8 mouse cellular contexts compared by ENCODE assay signal in genomic region chr9:107888267-107888850, GRCm38 (mm10). TPM values are rescaled to one million over a fixed set of nuclear protein-coding genes. Genes with fewer than 3 reads are reported as not detected.
DNase-seq lines count a peak whose midpoint lies in the region; ATAC-seq lines count a peak whose summit lies in the region.

No protein-coding gene starts in this region.

- H3K4me3 ChIP-seq in neural tube, embryonic 11.5 days (ENCODE audit: low read depth, low read length) = peak overlapping the region; percentile 66
- H3K4me3 ChIP-seq in embryonic facial prominence, embryonic 14.5 days (ENCODE audit: low read depth, low read length) = peak overlapping the region; percentile 85
- H3K4me3 ChIP-seq in liver, embryonic 16.5 days (ENCODE audit: low read depth, low read length) = peak overlapping the region; percentile 79
- H3K4me3 ChIP-seq in stomach, embryonic 16.5 days (replicated peaks; ENCODE audit: low read length) = peak overlapping the region; percentile 93

- peak overlapping the region; percentile 52 for H3K9ac ChIP-seq in neural tube, embryonic 11.5 days (ENCODE audit: low read length)
- H3K9ac ChIP-seq in embryonic facial prominence, embryonic 14.5 days (ENCODE audit: low read depth, low read length) = peak overlapping the region; percentile 78
- peak overlapping the region; percentile 85 for H3K9ac ChIP-seq in liver, embryonic 16.5 days (ENCODE audit: low read depth, low read length)
- H3K9ac ChIP-seq in stomach, embryonic 16.5 days (ENCODE audit: low read length) = peak overlapping the region; percentile 89

- no peaks in the 10 kb centered on the region for H3K9me3 ChIP-seq in neural tube, embryonic 11.5 days (ENCODE audit: control insufficient read depth, low read length)
- no peaks in the 10 kb centered on the region for H3K9me3 ChIP-seq in embryonic facial prominence, embryonic 14.5 days (ENCODE audit: control insufficient read depth, low read length)
- no peaks in the 10 kb centered on the region for H3K9me3 ChIP-seq in liver, embryonic 16.5 days (replicated peaks; ENCODE audit: control insufficient read depth, low read length)
- no peaks in the 10 kb centered on the region for H3K9me3 ChIP-seq in stomach, embryonic 16.5 days (replicated peaks; ENCODE audit: control insufficient read depth, low read length)

- peak overlapping the region; percentile 64 for H3K4me2 ChIP-seq in neural tube, embryonic 11.5 days (ENCODE audit: low read depth)
- peak overlapping the region; percentile 88 for H3K4me2 ChIP-seq in embryonic facial prominence, embryonic 14.5 days (ENCODE audit: low read depth, low read length)
- peak overlapping the region; percentile 83 for H3K4me2 ChIP-seq in liver, embryonic 16.5 days (ENCODE audit: low read depth, low read length)
- peak overlapping the region; percentile 88 for H3K4me2 ChIP-seq in stomach, embryonic 16.5 days (ENCODE audit: low read depth, low read length)

- H3K4me1 ChIP-seq in neural tube, embryonic 11.5 days (ENCODE audit: control insufficient read depth, insufficient read depth, low read length) = peaks cover 4% of the 10 kb centered on the region; the same call in 1 of the 2 replicates
- H3K4me1 ChIP-seq in embryonic facial prominence, embryonic 14.5 days (ENCODE audit: control insufficient read depth, insufficient read depth, low read length) = peaks cover 6% of the 10 kb centered on the region
- H3K4me1 ChIP-seq in liver, embryonic 16.5 days (ENCODE audit: control insufficient read depth, low read depth, low read length) = peaks cover 11% of the 10 kb centered on the region
- peaks cover 11% of the 10 kb centered on the region for H3K4me1 ChIP-seq in stomach, embryonic 16.5 days (ENCODE audit: control insufficient read depth, insufficient read depth, low read length)

- ATAC-seq in neural tube, embryonic 11.5 days (ENCODE audit: insufficient read depth, low FRiP score, low TSS enrichment) = peak; percentile 79
- ATAC-seq in embryonic facial prominence, embryonic 14.5 days (ENCODE audit: low read depth) = peak; percentile 67
- ATAC-seq in liver, embryonic 16.5 days (ENCODE audit: low read depth) = peak; percentile 39; the same call in 1 of the 2 replicates
- ATAC-seq in stomach, embryonic 16.5 days (ENCODE audit: insufficient read depth, low FRiP score) = peak; percentile 53; the same call in 1 of the 2 replicates

- no peak overlapping the region for H3K27ac ChIP-seq in neural tube, embryonic 11.5 days (ENCODE audit: low read depth, low read length)
- peak overlapping the region; percentile 40; the same call in 1 of the 2 replicates for H3K27ac ChIP-seq in embryonic facial prominence, embryonic 14.5 days (replicated peaks; ENCODE audit: low read depth, low read length)
- H3K27ac ChIP-seq in liver, embryonic 16.5 days (ENCODE audit: low read length) = peak overlapping the region; percentile 36; the same call in 1 of the 2 replicates
- H3K27ac ChIP-seq in stomach, embryonic 16.5 days (ENCODE audit: low read length) = peak overlapping the region; percentile 90

- under 1% methylated on average over 18 of the region's 18 CpGs for WGBS in neural tube, embryonic 11.5 days
- under 1% methylated on average over 17 of the region's 18 CpGs for WGBS in embryonic facial prominence, embryonic 14.5 days
- 1% methylated on average over 18 of the region's 18 CpGs for WGBS in liver, embryonic 16.5 days (ENCODE audit: insufficient replicate concordance)
- WGBS in stomach, embryonic 16.5 days = under 1% methylated on average over 18 of the region's 18 CpGs

- no peak for DNase-seq in neural tube, embryonic 11.5 days (ENCODE audit: low spot score)
- DNase-seq in neural tube, embryonic 10.5 days (ENCODE audit: extremely low spot score, low spot score) = no peak
- peak; percentile 77 for DNase-seq in R1 (ENCODE audit: low read depth, low spot score)
- DNase-seq in embryonic facial prominence, embryonic 14.5 days (ENCODE audit: low spot score) = peak; percentile 32
- DNase-seq in induced T-regulatory cell, adult 2 months (ENCODE audit: low read depth) = peak; percentile 77
- DNase-seq in layer of hippocampus, adult 9-11 months = no peak

- H3K36me3 ChIP-seq in neural tube, embryonic 11.5 days (ENCODE audit: control insufficient read depth, insufficient read depth, low read length) = no peaks in the 10 kb centered on the region
- H3K36me3 ChIP-seq in embryonic facial prominence, embryonic 14.5 days (ENCODE audit: control insufficient read depth, insufficient read depth, low read length) = no peaks in the 10 kb centered on the region
- no peaks in the 10 kb centered on the region for H3K36me3 ChIP-seq in liver, embryonic 16.5 days (ENCODE audit: control insufficient read depth, insufficient read depth)
- H3K36me3 ChIP-seq in stomach, embryonic 16.5 days (ENCODE audit: control insufficient read depth, insufficient read depth, low read length) = no peaks in the 10 kb centered on the region

- 0 out of 2 replicates have a peak, but pooled peaks cover 3% of the 10 kb centered on the region for H3K27me3 ChIP-seq in neural tube, embryonic 11.5 days (ENCODE audit: control insufficient read depth, insufficient read depth, low read length)
- no peaks in the 10 kb centered on the region; the same call in 1 of the 2 replicates for H3K27me3 ChIP-seq in embryonic facial prominence, embryonic 14.5 days (replicated peaks; ENCODE audit: control insufficient read depth, insufficient read depth, low read length)
- H3K27me3 ChIP-seq in liver, embryonic 16.5 days (ENCODE audit: control insufficient read depth, insufficient read depth, low read depth, low read length) = peaks cover 3% of the 10 kb centered on the region
- no peaks in the 10 kb centered on the region for H3K27me3 ChIP-seq in stomach, embryonic 16.5 days (ENCODE audit: control insufficient read depth, insufficient read depth, low read length)

RNA-seq across cellular contexts. Expression of gene Mon1a, which starts 0.4 kb away (rescaled TPM):
- 16.3 and 19.2 TPM in 2 replicates for polyA plus RNA-seq in neural tube, embryonic 11.5 days (2014; fragmentation: Nextera tagmentation; extraction: Ambion mirVana)
- 11.4 and 11.8 TPM in 2 replicates for polyA plus RNA-seq in embryonic facial prominence, embryonic 14.5 days (2014; fragmentation: Nextera tagmentation; extraction: Ambion mirVana)
- polyA plus RNA-seq in liver, embryonic 16.5 days (2015; fragmentation: Nextera tagmentation; extraction: Ambion mirVana) = 3.6 and 4.1 TPM in 2 replicates
- 23.2 and 26.7 TPM in 2 replicates for polyA plus RNA-seq in stomach, embryonic 16.5 days (2015; fragmentation: Nextera tagmentation; extraction: Ambion mirVana)

RNA-seq across cellular contexts. Expression of gene Rbm6, which starts 15.3 kb away (rescaled TPM):
- polyA plus RNA-seq in neural tube, embryonic 11.5 days (2014; fragmentation: Nextera tagmentation; extraction: Ambion mirVana) = 102 TPM in 2 replicates
- polyA plus RNA-seq in embryonic facial prominence, embryonic 14.5 days (2014; fragmentation: Nextera tagmentation; extraction: Ambion mirVana) = 52.2 and 61.0 TPM in 2 replicates
- 25.8 and 26.6 TPM in 2 replicates for polyA plus RNA-seq in liver, embryonic 16.5 days (2015; fragmentation: Nextera tagmentation; extraction: Ambion mirVana)
- polyA plus RNA-seq in stomach, embryonic 16.5 days (2015; fragmentation: Nextera tagmentation; extraction: Ambion mirVana) = 63.7 and 71.2 TPM in 2 replicates

RNA-seq across cellular contexts. Expression of gene Mst1r, which starts 18.3 kb away (rescaled TPM):
- 0.33 and 1.1 TPM in 2 replicates for polyA plus RNA-seq in neural tube, embryonic 11.5 days (2014; fragmentation: Nextera tagmentation; extraction: Ambion mirVana)
- polyA plus RNA-seq in embryonic facial prominence, embryonic 14.5 days (2014; fragmentation: Nextera tagmentation; extraction: Ambion mirVana) = 2.8 and 3.1 TPM in 2 replicates
- 1.3 and 2.8 TPM in 2 replicates for polyA plus RNA-seq in liver, embryonic 16.5 days (2015; fragmentation: Nextera tagmentation; extraction: Ambion mirVana)
- 15.8 and 17.9 TPM in 2 replicates for polyA plus RNA-seq in stomach, embryonic 16.5 days (2015; fragmentation: Nextera tagmentation; extraction: Ambion mirVana)

RNA-seq across cellular contexts. Expression of gene Actl11, which starts 39.9 kb away (rescaled TPM):
- not detected in 2 replicates for polyA plus RNA-seq in neural tube, embryonic 11.5 days (2014; fragmentation: Nextera tagmentation; extraction: Ambion mirVana)
- polyA plus RNA-seq in embryonic facial prominence, embryonic 14.5 days (2014; fragmentation: Nextera tagmentation; extraction: Ambion mirVana) = not detected in 2 replicates
- polyA plus RNA-seq in liver, embryonic 16.5 days (2015; fragmentation: Nextera tagmentation; extraction: Ambion mirVana) = not detected in 2 replicates
- polyA plus RNA-seq in stomach, embryonic 16.5 days (2015; fragmentation: Nextera tagmentation; extraction: Ambion mirVana) = not detected in 2 replicates

RNA-seq across cellular contexts. Expression of gene Camkv, which starts 47.1 kb away (rescaled TPM):
- polyA plus RNA-seq in neural tube, embryonic 11.5 days (2014; fragmentation: Nextera tagmentation; extraction: Ambion mirVana) = 3.5 and 4.3 TPM in 2 replicates
- polyA plus RNA-seq in embryonic facial prominence, embryonic 14.5 days (2014; fragmentation: Nextera tagmentation; extraction: Ambion mirVana) = 2.2 and 2.6 TPM in 2 replicates
- polyA plus RNA-seq in liver, embryonic 16.5 days (2015; fragmentation: Nextera tagmentation; extraction: Ambion mirVana) = 0.11 TPM in 2 replicates
- 2.6 and 2.9 TPM in 2 replicates for polyA plus RNA-seq in stomach, embryonic 16.5 days (2015; fragmentation: Nextera tagmentation; extraction: Ambion mirVana)

Comparison
In these comparisons a context has a peak if more than half of its experiments do, and no peak if none do; other contexts are left out.
1. DNase-seq: peak in R1 (single experiment), embryonic facial prominence, embryonic 14.5 days (single experiment) and induced T-regulatory cell, adult 2 months (single experiment); none in neural tube, embryonic 11.5 days (single experiment), neural tube, embryonic 10.5 days (single experiment) and layer of hippocampus, adult 9-11 months (single experiment).
2. Peak in every context shown above with its lines, with median percentiles within 50 percentile points of each other: ATAC-seq, H3K4me2 ChIP-seq, H3K4me3 ChIP-seq and H3K9ac ChIP-seq.